Mouse (Mus musculus) liver, adult 2 months (tissue): ENCODE results near the gene Mas1.

Experiments
- CTCF ChIP-seq: fragments of 200-500 bp; IDR thresholded peaks from 2 replicates; pipeline ENCODE4 v1.5.1; 2011; ENCODE audit warnings: low read depth, low read length, control low read depth
- POLR2A ChIP-seq: fragments of 200-500 bp; IDR thresholded peaks from 2 replicates; pipeline ENCODE4 v1.6.1; 2011; ENCODE audit warnings: low read length, control low read depth; ENCODE audit not compliant: insufficient read depth; ENCODE audit errors: extremely low read depth

GRCm38 (mm10) chr17:12897674-12898073, 29.7 kb upstream of the Mas1 start:
- TF ChIP-seq CTCF (no peak), POLR2A (no peak)
